Mouse (Mus musculus) lung, embryonic 14.5 days (tissue): ENCODE measurements around the gene Ppia. TPM values are rescaled to one million over a fixed set of nuclear protein-coding genes. Genes with fewer than 3 reads are reported as not detected.
"Not testable (repeated sequence)": the region's sequence is repeated elsewhere in the genome, so short reads cannot be mapped to it uniquely, and the experiment has no call there.

ENCODE experiments used
- ATAC-seq: fragments of 200-750 bp; cut with Nextera tagmentation; 2 replicates; pipeline ENCODE4 v1.8.0; 2017; ENCODE audit warnings: mild to moderate bottlenecking, moderate TSS enrichment, moderate library complexity; ENCODE audit not compliant: insufficient read depth
- DNase-seq: peaks from one replicate; pipeline ENCODE4 v3.0.0-alpha.2; 2015
- H3K27ac ChIP-seq: fragments of 300-500 bp; sonication (generic); 2 replicates; pipeline ENCODE4 v1.5.1; 2014; ENCODE audit warnings: low read depth, mild to moderate bottlenecking, moderate library complexity
- H3K27me3 ChIP-seq: fragments of 300-500 bp; sonication (generic); 2 replicates; pipeline ENCODE4 v1.6.1; 2014; ENCODE audit warnings: low read length, control low read depth; ENCODE audit not compliant: insufficient read depth
- H3K36me3 ChIP-seq: fragments of 300-500 bp; sonication (generic); 2 replicates; pipeline ENCODE4 v1.6.1; 2014; ENCODE audit warnings: control low read depth; ENCODE audit not compliant: insufficient read depth
- H3K4me1 ChIP-seq: fragments of 300-500 bp; sonication (generic); 2 replicates; pipeline ENCODE4 v1.6.1; 2014; ENCODE audit warnings: antibody characterized with exemption, control low read depth; ENCODE audit not compliant: insufficient read depth
- H3K4me2 ChIP-seq: fragments of 300-500 bp; sonication (generic); 2 replicates; pipeline ENCODE4 v1.6.1; 2014; ENCODE audit warnings: mild to moderate bottlenecking
- H3K4me3 ChIP-seq: fragments of 300-500 bp; sonication (generic); 2 replicates; pipeline ENCODE4 v1.5.1; 2014; ENCODE audit warnings: low read depth, low read length
- H3K9ac ChIP-seq: fragments of 300-500 bp; sonication (generic); 2 replicates; pipeline ENCODE4 v1.6.1; 2014
- H3K9me3 ChIP-seq: fragments of 300-500 bp; sonication (generic); 2 replicates; pipeline ENCODE4 v1.6.1; 2016; ENCODE audit warnings: low read depth, low read length, control low read depth
- CTCF ChIP-seq: IDR thresholded peaks from 2 replicates; pipeline ENCODE4 v1.5.1; 2016; ENCODE audit warnings: antibody characterized with exemption, low read depth
- WGBS: fragments of 180-500 bp; shearing (Covaris S2); extraction: QIAGEN DNeasy Blood & Tissue Kit; methylation state at CpG from one replicate; pipeline ENCODE4 v1.1.7; 2014; 5-methylcytosine and 5-hydroxymethylcytosine counted together
- polyA plus RNA-seq: library from polyadenylated mRNA; unstranded; fragments of >200 nt; fragmentation: Nextera tagmentation; extraction: Ambion mirVana; gene quantifications from 2 replicates; pipeline ENCODE4 v1.2.1, GENCODE M21; 2014

Ppia gene
- polyA plus RNA-seq, 1 experiment from 2014 or later: 6,177 TPM

DNA sequence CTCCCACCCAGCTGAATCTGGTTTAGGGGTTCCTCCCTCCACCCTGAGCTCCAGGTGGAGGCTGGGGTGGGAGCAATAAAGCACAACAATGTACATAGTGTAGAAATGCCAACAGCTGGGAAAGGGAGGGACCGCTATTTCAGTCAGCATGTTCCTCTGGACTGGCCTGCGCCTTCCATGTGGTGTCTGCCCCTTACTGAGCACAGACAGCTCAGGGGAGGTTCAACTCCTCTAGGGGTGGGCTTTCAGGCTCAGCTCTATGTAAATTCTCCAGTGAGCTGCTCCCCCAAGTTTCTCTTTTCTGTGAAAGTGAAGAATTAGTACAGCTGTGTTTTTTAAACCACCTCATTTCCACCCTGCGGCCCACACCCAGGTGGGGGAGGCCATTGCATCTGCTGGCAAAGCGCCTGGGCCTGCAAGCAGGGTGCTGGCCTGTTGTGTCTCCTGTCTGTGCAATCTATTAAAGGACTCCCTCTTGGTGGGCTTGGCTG, 9.6 kb upstream of the Ppia start:
- H3K4me2 ChIP-seq: no peak overlapping the region
- ATAC-seq (peak; percentile 40), DNase-seq (no peak)
- no peaks in the 10 kb centered on the region for H3K9me3 ChIP-seq
- 62% methylated on average over 4 of the region's 4 CpGs for WGBS
- peak overlapping the region; percentile 79 for H3K27ac ChIP-seq
- H3K27me3 ChIP-seq: no peaks in the 10 kb centered on the region
- H3K36me3 ChIP-seq: peaks cover 55% of the 10 kb centered on the region
- no peak overlapping the region for H3K9ac ChIP-seq
- no peak overlapping the region for H3K4me3 ChIP-seq
- peaks cover 9% of the 10 kb centered on the region for H3K4me1 ChIP-seq
- no peak for TF ChIP-seq CTCF

DNA sequence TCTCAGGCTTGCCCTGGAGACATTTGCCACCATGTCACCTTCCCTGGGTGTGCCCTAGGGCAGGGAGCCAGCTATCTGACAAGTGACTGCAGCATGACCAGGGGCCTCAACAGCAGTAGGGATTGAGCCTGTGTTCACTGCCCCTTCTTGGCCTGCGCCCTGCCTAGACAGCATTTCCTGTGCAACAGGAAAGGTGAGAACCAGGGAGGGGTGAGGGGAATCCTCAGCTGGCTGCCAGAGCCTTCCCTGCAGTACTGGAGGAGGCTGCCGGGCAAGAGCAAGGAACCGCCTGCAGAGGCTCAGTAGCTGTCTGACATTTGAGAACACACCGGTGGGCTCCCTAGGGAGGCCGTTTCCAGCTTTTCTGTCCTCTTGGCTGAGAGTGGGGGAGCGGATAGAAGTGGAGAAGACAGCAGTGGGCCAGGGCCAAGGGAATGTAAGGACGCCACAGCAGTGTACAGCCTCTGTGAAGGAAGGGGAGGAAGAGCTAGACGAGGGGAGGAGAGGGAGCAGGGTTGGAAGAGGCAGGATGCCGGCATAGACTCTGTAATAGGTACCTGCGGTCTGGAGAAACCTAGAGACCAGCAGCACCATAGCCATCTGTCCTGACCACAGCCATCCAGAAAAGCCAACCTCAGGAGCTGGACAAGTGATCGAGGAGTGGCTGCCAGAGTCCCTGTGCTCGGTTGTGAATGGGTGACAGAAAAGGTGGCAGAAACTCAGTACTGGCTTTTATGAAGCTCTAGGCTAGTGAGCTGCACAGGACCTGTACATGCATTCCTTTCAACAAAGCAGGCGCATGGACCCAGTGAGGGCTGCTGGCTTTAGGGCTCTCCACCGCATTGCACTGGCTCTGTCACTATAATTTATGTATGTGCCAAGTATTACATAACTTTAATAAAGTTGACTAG, 8.7 kb upstream of the Ppia start:
- Histone ChIP-seq H3K27ac (peak overlapping the region; percentile 79; the same call in 1 of the 2 replicates), H3K9ac (no peak overlapping the region), H3K4me1 (peaks cover 9% of the 10 kb centered on the region), H3K4me2 (no peak overlapping the region), H3K27me3 (no peaks in the 10 kb centered on the region), H3K36me3 (peaks cover 46% of the 10 kb centered on the region), H3K9me3 (no peaks in the 10 kb centered on the region), H3K4me3 (no peak overlapping the region)
- 34% methylated on average over 14 of the region's 14 CpGs for WGBS
- TF ChIP-seq CTCF: no peak
- DNase-seq: peak; percentile 61
- ATAC-seq: peak; percentile 51

DNA sequence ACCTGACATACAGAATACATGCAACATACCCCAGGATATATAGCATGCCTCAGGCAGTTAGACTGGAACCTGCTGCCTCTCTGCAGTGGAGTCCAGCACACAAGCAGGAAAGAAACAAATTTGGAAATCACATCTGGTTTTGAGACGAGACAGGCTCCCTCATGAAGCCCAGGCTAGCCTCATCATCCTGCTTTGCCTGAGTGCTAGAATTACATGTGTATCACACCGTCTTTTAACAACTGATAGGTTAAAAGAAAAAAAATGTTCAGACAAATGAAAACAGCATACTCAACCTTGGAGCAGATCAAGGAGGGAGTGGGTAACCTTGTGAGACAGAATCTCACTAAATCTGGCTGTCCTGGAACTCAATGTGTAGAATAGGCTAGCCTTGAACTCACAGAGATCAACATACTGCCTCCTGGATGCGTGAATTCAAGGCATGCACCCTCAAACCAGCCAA, 8.1 kb upstream of the Ppia start:
- Histone ChIP-seq H3K4me2 (no peak overlapping the region), H3K27ac (no peak overlapping the region), H3K36me3 (peaks cover 39% of the 10 kb centered on the region), H3K4me1 (peaks cover 9% of the 10 kb centered on the region), H3K9ac (no peak overlapping the region), H3K4me3 (no peak overlapping the region), H3K27me3 (no peaks in the 10 kb centered on the region), H3K9me3 (no peaks in the 10 kb centered on the region)
- ATAC-seq (no peak), DNase-seq (no peak)
- no peak for TF ChIP-seq CTCF
- 77% methylated on average over 3 of the region's 3 CpGs for WGBS

DNA sequence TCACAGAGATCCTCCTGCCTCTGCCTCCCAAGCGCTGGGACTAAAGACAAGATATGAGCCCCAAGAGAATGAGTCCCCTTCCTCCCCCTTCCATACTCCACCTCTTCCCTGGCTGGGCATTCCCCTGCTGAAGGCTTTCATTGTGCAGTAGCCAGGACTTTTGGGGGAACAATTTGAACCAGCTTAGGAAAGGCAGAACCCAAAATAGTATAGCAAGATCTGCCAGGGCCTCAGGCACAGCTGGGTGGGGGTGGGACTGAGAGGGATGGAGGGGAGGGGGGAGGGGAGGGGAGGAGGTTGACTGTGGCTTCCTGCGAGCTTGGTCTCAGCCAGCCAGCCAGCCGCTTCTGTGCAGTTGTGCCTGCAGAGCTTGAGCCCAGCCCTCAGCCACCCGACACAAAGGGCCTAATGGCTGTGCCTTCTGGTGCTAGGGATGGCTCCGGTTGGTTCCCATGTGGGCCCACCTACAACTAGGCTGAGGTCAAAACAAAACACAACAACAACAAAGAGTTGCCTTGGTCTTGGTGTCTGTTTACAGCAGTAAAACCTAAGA, 5.1 kb upstream of the Ppia start:
- DNase-seq (no peak), ATAC-seq (no peak)
- H3K4me3 ChIP-seq: no peak overlapping the region
- H3K27ac ChIP-seq: no peak overlapping the region
- no peak overlapping the region for H3K9ac ChIP-seq
- 43% methylated on average over 5 of the region's 5 CpGs for WGBS
- peaks cover 9% of the 10 kb centered on the region; the same call in 1 of the 2 replicates for H3K4me1 ChIP-seq
- no peaks in the 10 kb centered on the region for H3K27me3 ChIP-seq
- H3K36me3 ChIP-seq: peaks cover 10% of the 10 kb centered on the region
- H3K4me2 ChIP-seq: no peak overlapping the region
- no peaks in the 10 kb centered on the region for H3K9me3 ChIP-seq
- TF ChIP-seq CTCF: no peak

DNA sequence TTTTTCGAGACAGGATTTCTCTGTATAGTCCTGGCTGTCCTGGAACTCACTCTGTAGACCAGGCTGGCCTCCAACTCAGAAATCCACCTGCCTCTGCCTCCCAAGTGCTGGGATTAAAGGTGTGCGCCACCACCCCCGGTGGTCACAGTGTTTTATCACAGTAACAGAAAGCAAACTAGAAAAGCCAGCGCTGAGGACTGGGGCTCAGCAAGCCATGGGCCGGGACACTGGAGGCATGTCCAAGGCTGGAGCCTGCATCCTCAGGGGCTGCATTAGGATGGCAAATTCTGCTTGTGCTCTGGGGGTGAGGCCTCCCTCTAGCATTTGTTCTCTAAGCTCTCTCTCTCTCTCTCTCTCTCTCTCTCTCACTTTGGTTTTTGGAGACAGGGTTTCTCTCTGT, 4.5 kb upstream of the Ppia start:
- H3K27ac ChIP-seq, H3K9ac ChIP-seq, H3K9me3 ChIP-seq, H3K4me3 ChIP-seq, H3K27me3 ChIP-seq, H3K4me2 ChIP-seq, H3K36me3 ChIP-seq, ATAC-seq, H3K4me1 ChIP-seq, DNase-seq: not testable (repeated sequence)
- 83% methylated on average over 5 of the region's 5 CpGs for WGBS

DNA sequence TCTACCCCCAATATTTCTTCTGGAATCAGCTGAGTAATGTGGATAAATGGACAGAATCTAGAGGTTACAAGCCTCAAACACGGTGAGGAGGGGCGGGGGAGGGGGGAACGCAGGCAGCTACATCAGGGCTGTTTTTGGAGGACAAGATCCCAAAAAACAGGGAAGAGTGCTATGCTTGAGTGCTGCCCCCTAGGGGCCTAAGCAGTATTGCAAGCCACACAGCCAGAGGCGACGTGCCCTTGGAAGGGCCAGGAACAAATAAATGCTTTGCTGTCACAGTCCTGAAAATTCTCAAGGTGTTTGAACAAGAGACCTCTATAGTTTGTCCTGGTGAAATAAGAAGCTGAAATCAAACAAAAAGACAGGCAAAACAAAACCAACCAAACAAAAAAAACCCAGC, 3.6 kb upstream of the Ppia start:
- Histone ChIP-seq H3K4me1 (no peaks in the 10 kb centered on the region), H3K27ac (no peak overlapping the region), H3K4me3 (no peak overlapping the region), H3K36me3 (no peaks in the 10 kb centered on the region), H3K4me2 (no peak overlapping the region), H3K9me3 (no peaks in the 10 kb centered on the region), H3K9ac (no peak overlapping the region), H3K27me3 (no peaks in the 10 kb centered on the region)
- peak; percentile 87 for TF ChIP-seq CTCF
- 5% methylated on average over 5 of the region's 5 CpGs for WGBS
- no peak for ATAC-seq
- DNase-seq: peak; percentile 89

DNA sequence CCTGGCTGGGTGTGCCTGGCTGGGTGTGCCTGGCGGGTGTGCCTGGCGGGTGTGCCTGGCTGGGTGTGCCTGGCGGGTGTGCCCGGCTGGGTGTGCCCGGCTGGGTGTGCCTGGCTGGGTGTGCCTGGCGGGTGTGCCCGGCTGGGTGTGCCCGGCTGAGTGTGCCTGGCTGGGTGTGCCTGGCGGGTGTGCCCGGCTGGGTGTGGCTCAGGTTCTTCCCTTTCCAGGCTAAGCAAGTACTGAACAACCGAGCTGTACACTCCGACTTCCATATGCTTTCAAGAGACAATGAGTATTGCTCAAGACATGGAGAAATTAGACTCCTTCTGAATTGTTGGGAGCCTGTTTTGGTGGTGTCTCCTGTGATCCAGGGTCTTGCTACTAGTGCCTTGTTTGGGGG, 2.0 kb upstream of the Ppia start:
- 93% methylated on average over 8 of the region's 12 CpGs for WGBS
- ATAC-seq: no peak
- Histone ChIP-seq H3K4me3 (no peak overlapping the region), H3K9ac (no peak overlapping the region), H3K4me1 (no peaks in the 10 kb centered on the region), H3K9me3 (no peaks in the 10 kb centered on the region), H3K27me3 (no peaks in the 10 kb centered on the region), H3K27ac (no peak overlapping the region), H3K4me2 (no peak overlapping the region), H3K36me3 (peaks cover 10% of the 10 kb centered on the region)
- no peak for TF ChIP-seq CTCF
- no peak for DNase-seq
